Mouse (Mus musculus) heart, embryonic 16.5 days (tissue): ENCODE results near the gene Socs4. TPM values are rescaled to one million over a fixed set of nuclear protein-coding genes. Genes with fewer than 3 reads are reported as not detected.
A peak's percentile ranks its signal among the peaks of the same experiment; 100 is the strongest.

Experiments used
- ATAC-seq: fragments of 200-750 bp; cut with Nextera tagmentation; replicated peaks from 2 replicates; pipeline ENCODE4 v1.8.0; 2017; ENCODE audit warnings: moderate number of reproducible peaks; ENCODE audit not compliant: insufficient read depth, low FRiP score; ENCODE audit errors: extremely low read depth
- H3K27ac ChIP-seq: fragments of 300-500 bp; sonication (generic); 2 replicates; pipeline ENCODE4 v1.5.1; 2014; ENCODE audit warnings: mild to moderate bottlenecking, low read length, control low read depth, moderate library complexity
- H3K27me3 ChIP-seq: fragments of 300-500 bp; sonication (generic); 2 replicates; pipeline ENCODE4 v1.6.1; 2014; ENCODE audit warnings: low read length, mixed read lengths; ENCODE audit not compliant: control insufficient read depth, insufficient read depth
- H3K36me3 ChIP-seq: fragments of 300-500 bp; sonication (generic); 2 replicates; pipeline ENCODE4 v1.6.1; 2014; ENCODE audit not compliant: control insufficient read depth, insufficient read depth
- H3K4me1 ChIP-seq: fragments of 300-500 bp; sonication (generic); 2 replicates; pipeline ENCODE4 v1.6.1; 2014; ENCODE audit warnings: low read length, mixed read lengths; ENCODE audit not compliant: control insufficient read depth, insufficient read depth
- H3K4me2 ChIP-seq: fragments of 300-500 bp; sonication (generic); 2 replicates; pipeline ENCODE4 v1.6.1; 2014; ENCODE audit warnings: low read depth, mild to moderate bottlenecking, control low read depth, low read length
- H3K4me3 ChIP-seq: fragments of 300-500 bp; sonication (generic); 2 replicates; pipeline ENCODE4 v1.5.1; 2014; ENCODE audit warnings: mild to moderate bottlenecking, control low read depth, low read length
- H3K9ac ChIP-seq: fragments of 300-500 bp; sonication (generic); 2 replicates; pipeline ENCODE4 v1.6.1; 2014; ENCODE audit warnings: low read length, control low read depth
- H3K9me3 ChIP-seq: fragments of 300-500 bp; sonication (generic); replicated peaks from 2 replicates; pipeline ENCODE4 v1.6.1; 2016; ENCODE audit warnings: low read length; ENCODE audit not compliant: control insufficient read depth
- WGBS: fragments of 180-500 bp; shearing (Covaris S2); extraction: QIAGEN DNeasy Blood & Tissue Kit; methylation state at CpG from one replicate; pipeline ENCODE4 v1.1.7; 2014; 5-methylcytosine and 5-hydroxymethylcytosine counted together
- polyA plus RNA-seq: library from polyadenylated mRNA; unstranded; fragments of >200 nt; fragmentation: Nextera tagmentation; extraction: Ambion mirVana; gene quantifications from 2 replicates; pipeline ENCODE4 v1.2.1, GENCODE M21; 2015

Gene Socs4
- polyA plus RNA-seq, 1 experiment from 2014 or later: 2.4 TPM

DNA sequence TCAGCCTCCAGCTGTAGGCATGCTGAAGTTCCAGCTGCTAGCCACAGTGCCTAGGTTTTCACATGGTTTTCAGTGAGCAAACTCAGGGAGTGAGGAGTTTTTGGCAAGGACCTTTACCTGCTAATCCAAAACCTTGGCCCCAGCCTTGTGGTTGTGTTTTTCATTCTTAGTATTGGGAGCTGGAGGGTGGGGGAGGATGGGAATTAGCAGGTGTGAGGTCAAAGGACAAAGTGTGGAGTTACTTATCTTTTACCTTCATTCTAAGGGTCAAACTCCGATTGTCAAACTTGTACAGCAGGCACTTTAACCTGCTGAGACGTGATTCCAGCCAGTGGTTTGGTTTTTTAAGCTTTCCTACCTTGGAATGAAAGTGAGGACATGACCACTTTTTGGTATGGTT lies 19.5 kb downstream of the Socs4 start:
- H3K4me1 ChIP-seq: peaks cover 13% of the 10 kb centered on the region
- H3K27me3 ChIP-seq: no peaks in the 10 kb centered on the region
- WGBS: 64% methylated on average over 2 of the region's 2 CpGs
- no peak overlapping the region for H3K4me2 ChIP-seq
- peaks cover 2% of the 10 kb centered on the region; the same call in 1 of the 2 replicates for H3K36me3 ChIP-seq
- no peak for ATAC-seq
- no peak overlapping the region for H3K9ac ChIP-seq
- H3K27ac ChIP-seq: no peak overlapping the region
- no peak overlapping the region for H3K4me3 ChIP-seq
- H3K9me3 ChIP-seq: no peaks in the 10 kb centered on the region

DNA sequence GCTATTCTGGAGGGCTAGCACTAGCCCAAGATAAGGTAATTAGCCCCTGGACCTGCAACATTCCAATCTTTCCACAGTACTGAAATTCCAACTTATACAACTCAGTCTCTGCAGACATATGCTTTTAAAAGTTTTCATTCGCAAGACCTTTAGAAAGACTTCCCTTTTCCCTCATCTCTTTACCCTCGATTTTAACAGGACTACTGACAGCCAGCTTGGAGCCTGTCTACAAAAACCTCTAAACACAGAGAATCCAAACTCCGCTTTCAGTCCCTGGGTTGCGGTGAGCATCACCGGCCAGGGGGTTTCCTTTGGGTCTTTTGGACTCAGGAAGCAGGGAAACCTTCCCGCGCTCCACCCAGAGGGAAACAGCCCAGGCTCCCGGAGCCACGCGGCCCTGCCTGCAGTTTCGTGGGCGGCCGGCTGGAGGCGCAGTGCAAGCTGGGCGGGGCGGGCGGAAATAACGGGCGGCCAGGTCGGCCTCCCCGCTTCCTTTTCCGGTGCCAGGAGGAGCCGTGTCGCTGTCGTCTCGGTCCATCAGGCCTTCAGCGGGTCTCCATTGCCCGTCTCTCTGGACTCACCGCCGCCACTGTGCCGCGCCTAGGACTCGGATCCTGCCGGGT lies 21.2 kb downstream of the Socs4 start, which contains the start of gene Mapk1ip1l:
Gene Mapk1ip1l (plus strand): TSS at position 482 of the 623 bp plus-strand sequence.
- H3K9ac ChIP-seq: peak within 1 kb of the TSS; percentile 99
- H3K36me3 ChIP-seq: peaks cover 5% of the 10 kb centered on the region; the same call in 1 of the 2 replicates
- no peaks in the 10 kb centered on the region for H3K27me3 ChIP-seq
- H3K4me2 ChIP-seq: peak within 1 kb of the TSS; percentile 88
- peaks cover 13% of the 10 kb centered on the region for H3K4me1 ChIP-seq
- H3K27ac ChIP-seq: peak within 1 kb of the TSS; percentile 97
- ATAC-seq: peak; percentile 84
- under 1% methylated on average over 34 of the region's 34 CpGs for WGBS
- H3K4me3 ChIP-seq: peak within 1 kb of the TSS; percentile 100
- H3K9me3 ChIP-seq: no peaks in the 10 kb centered on the region

DNA sequence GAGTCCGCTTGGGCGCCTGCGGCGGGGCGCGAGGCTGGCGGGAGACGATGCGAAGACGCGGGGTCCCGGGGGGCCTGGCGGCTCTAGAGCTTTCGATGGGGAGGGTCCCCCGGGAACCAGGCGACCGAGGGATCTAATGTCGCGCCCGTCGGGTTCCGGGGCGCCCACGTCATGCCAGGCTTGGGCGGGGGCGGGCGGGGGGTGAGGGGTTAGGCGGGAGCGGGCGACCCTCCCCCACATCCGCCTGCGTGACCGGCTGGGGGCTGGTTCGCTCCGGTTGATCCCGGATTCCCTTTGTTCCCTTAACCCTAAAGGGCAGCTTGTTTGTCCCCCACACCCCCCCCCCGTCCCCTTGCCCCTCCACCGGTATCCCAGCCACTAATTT lies 21.7 kb downstream of the Socs4 start:
- ATAC-seq: peak; percentile 71
- H3K4me3 ChIP-seq: peak overlapping the region; percentile 100
- under 1% methylated on average over 35 of the region's 38 CpGs for WGBS
- no peaks in the 10 kb centered on the region for H3K27me3 ChIP-seq
- no peaks in the 10 kb centered on the region for H3K9me3 ChIP-seq
- peak overlapping the region; percentile 99 for H3K9ac ChIP-seq
- H3K4me2 ChIP-seq: peak overlapping the region; percentile 80
- peaks cover 5% of the 10 kb centered on the region; the same call in 1 of the 2 replicates for H3K36me3 ChIP-seq
- H3K4me1 ChIP-seq: peaks cover 15% of the 10 kb centered on the region
- H3K27ac ChIP-seq: peak overlapping the region; percentile 97

DNA sequence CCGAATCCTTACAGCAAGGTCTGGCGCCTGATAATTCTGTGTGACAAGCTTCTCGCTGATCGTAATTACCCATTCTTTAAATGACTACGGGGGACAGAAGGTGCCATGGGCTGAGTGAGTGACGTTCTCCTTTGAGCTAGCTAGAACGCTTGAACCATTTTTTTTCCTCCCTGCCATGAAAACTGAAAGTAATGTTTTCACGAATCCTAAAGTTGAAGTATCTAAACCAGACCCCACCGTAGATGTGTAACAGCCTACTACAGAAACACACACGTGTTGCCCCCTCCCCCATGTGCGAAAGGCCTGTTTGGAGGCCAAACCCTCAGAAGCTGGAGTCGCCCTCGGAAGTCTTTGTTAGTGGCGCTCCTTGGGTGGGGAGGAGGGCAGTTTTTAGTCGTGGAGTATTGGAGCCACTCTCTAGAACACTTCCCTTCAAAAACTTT lies 22.1 kb downstream of the Socs4 start:
- WGBS: 0% methylated on average over 15 of the region's 15 CpGs
- Histone ChIP-seq H3K9me3 (no peaks in the 10 kb centered on the region), H3K27ac (peak overlapping the region; percentile 97), H3K27me3 (no peaks in the 10 kb centered on the region), H3K4me3 (peak overlapping the region; percentile 100), H3K4me2 (peak overlapping the region; percentile 80), H3K36me3 (peaks cover 5% of the 10 kb centered on the region; the same call in 1 of the 2 replicates), H3K9ac (peak overlapping the region; percentile 99), H3K4me1 (peaks cover 15% of the 10 kb centered on the region)
- peak; percentile 23; the same call in 1 of the 2 replicates for ATAC-seq

DNA sequence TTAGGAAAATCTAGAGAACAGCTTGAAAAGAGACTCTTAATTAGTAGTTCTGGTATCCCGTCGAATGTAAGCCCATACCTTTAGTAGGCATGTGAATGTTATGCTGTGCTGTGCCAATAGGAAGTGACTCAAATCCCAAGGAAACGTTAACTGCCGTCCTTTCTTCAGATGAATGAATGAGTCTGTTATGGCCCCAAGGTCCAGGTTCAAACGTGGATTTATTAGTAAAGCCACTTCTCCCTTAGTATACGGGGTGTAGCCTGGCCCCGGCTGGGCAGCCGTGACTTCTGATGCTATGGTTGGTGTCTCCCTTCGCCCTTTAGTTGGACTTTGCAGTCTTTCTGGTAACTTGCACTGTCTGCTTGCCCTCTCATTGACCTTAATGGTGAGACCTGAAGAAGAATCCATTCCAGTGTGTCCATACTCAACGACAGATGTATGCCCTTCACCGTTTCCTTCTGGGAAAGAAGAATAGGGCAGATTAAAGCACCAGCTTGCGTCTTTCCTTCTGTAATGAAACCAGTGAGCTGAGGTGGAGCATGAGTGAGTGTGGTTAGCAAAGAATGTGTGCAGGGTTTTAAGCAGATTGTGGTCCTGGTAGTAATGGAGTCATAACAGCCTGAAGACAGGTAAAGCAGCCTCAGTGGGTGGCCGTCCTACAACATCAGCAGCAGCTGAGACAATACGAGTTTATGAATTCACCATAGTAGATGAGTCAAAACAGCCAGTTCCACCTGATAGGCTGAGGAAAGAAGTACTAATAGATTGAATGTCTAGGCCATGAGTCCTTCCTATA lies 26.4 kb downstream of the Socs4 start:
- H3K27ac ChIP-seq: no peak overlapping the region
- H3K4me1 ChIP-seq: peaks cover 9% of the 10 kb centered on the region
- no peak for ATAC-seq
- no peak overlapping the region for H3K9ac ChIP-seq
- no peak overlapping the region for H3K4me2 ChIP-seq
- no peaks in the 10 kb centered on the region for H3K9me3 ChIP-seq
- H3K4me3 ChIP-seq: no peak overlapping the region
- WGBS: 75% methylated on average over 14 of the region's 14 CpGs
- no peaks in the 10 kb centered on the region for H3K27me3 ChIP-seq
- peaks cover 5% of the 10 kb centered on the region; the same call in 1 of the 2 replicates for H3K36me3 ChIP-seq

DNA sequence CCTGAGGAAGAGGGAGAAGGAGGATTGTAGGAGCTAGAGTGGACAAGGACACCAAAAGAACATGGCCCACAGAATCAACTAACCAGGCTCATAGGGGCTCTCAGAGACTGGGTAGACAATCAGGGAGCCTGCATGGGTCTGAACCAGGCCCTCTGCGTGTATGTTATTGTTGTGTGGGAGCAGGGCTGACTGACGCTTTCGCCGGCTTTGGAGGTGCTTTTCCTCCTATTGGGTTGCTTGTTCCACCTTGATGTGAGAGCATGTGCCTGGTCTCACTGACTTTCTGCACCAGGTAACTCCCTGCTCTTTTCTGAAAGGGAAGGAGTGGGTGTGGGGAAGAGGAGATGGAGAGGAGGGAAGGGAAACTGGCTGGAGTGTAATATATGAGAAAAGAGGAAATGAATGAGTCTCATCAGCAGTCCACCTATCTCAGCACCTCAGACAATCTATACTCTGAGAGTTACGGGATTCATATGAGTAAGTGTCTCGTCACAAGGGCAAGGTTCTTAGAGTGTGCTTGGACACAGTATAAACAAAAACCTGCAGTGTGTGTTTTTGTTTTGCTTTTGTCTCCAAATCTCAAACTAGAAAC lies 28.2 kb downstream of the Socs4 start:
- WGBS: 86% methylated on average over 6 of the region's 6 CpGs
- Histone ChIP-seq H3K4me2 (no peak overlapping the region), H3K27ac (no peak overlapping the region), H3K9me3 (no peaks in the 10 kb centered on the region), H3K36me3 (peaks cover 10% of the 10 kb centered on the region; the same call in 1 of the 2 replicates), H3K4me3 (no peak overlapping the region), H3K9ac (no peak overlapping the region), H3K4me1 (0 out of 2 replicates have a peak, but pooled peaks cover 4% of the 10 kb centered on the region), H3K27me3 (no peaks in the 10 kb centered on the region)
- ATAC-seq: no peak

DNA sequence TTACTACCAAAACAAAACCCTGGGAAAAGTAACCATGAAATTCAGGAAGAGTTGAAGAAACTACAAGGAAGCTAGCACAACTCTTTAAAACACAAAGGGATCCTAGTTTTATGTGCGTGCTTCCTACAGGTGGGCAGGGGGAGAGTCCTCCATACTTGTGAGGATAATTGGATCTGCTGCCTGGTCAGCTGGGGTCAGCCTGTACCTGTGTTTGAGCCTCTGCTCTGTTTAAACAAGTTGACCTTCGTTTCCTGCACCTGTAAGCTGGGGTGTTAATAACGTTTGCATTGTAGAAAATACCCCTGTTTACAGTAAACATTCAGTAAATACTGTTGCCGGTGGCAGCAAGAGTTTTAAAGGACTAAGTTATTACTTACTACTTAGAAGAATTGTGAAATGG lies 29.2 kb downstream of the Socs4 start:
- Histone ChIP-seq H3K36me3 (peaks cover 19% of the 10 kb centered on the region), H3K27ac (no peak overlapping the region), H3K27me3 (no peaks in the 10 kb centered on the region), H3K9me3 (no peaks in the 10 kb centered on the region), H3K4me3 (no peak overlapping the region), H3K4me2 (no peak overlapping the region), H3K9ac (no peak overlapping the region), H3K4me1 (0 out of 2 replicates have a peak, but pooled peaks cover 2% of the 10 kb centered on the region)
- no peak for ATAC-seq
- WGBS: 88% methylated on average over 4 of the region's 4 CpGs

DNA sequence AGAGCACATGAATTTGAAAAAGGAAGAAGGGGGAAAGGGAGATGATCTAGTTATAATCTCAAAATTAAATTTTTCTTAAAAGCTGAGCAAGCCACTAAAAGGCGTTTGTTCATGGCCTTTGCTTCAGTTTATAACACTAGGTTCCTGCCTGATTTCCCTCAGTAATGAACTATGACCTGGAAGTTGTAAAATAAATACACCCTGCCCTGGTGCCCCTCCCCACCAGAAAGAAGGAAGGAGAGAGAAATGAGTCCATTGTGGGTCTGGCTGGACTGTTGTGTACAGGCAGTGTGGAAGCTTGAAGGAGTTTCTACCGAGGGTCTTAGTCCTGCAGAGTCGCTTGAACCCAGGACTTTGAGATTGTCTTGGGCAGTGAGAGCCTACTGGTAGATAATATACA lies 30.9 kb downstream of the Socs4 start:
- Histone ChIP-seq H3K9me3 (no peaks in the 10 kb centered on the region), H3K4me2 (no peak overlapping the region), H3K27me3 (no peaks in the 10 kb centered on the region), H3K27ac (no peak overlapping the region), H3K9ac (no peak overlapping the region), H3K36me3 (peaks cover 26% of the 10 kb centered on the region), H3K4me3 (no peak overlapping the region), H3K4me1 (0 out of 2 replicates have a peak, but pooled peaks cover 2% of the 10 kb centered on the region)
- 85% methylated on average over 3 of the region's 3 CpGs for WGBS
- ATAC-seq: no peak
